Mouse (Mus musculus): ENCODE data around the gene Ccdc138. TPM values are rescaled to one million over a fixed set of nuclear protein-coding genes. Genes with fewer than 3 reads are reported as not detected.

The Ccdc138 gene
- polyA plus RNA-seq, 1 experiment from 2014 or later = 10.1 TPM

DNA sequence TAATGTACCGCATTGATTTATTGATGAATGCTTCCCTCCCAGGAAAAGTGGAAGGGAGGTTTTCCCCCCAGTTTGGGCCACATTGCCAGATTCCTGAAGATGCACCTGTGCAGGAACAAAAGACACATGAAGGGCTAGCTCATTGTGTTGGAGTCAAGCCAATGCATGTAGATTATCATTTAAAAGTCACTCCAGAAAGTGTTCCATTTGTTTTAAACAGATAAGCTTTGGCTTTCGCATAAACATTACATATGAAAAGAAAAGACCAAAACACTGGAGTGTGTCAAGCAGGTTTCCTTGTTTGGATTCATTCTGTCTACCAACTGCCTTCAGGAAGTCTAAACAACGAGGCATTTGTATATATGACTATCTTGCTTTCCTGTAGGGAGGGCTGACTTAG is 96.7 kb downstream of the Ccdc138 start:
- Histone ChIP-seq H3K27me3 (no peaks in the 10 kb centered on the region), H3K4me1 (no peaks in the 10 kb centered on the region), H3K9me3 (no peaks in the 10 kb centered on the region), H3K9ac (no peak overlapping the region), H3K4me2 (no peak overlapping the region), H3K36me3 (no peaks in the 10 kb centered on the region), H3K4me3 (no peak overlapping the region), H3K27ac (no peak overlapping the region)
- WGBS = 62% methylated on average over 3 of the region's 3 CpGs
- ATAC-seq (ENCODE audit: borderline replicate concordance, extremely low read depth, low FRiP score, low TSS enrichment) = no peak

DNA sequence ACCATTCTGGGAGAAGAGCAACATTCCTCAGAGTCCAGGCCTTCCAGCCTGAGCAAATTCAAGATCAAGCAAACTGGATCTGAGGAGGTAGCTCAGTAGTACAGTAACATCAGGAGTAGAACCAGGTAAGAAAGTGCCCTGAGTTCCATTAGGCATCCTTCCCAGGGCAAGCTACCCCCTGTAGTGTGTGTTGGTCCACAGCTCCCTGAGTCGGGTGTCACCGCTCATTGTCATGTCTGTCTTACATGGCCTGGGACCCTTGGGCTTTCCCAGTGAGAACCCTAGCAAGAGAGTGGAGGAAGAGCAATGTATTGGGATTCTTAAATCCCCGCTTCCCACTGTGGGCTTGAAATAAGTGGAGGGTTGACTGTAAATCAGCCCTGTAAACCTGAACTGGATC is 97.4 kb downstream of the Ccdc138 start:
- Histone ChIP-seq H3K27ac (no peak overlapping the region), H3K9ac (no peak overlapping the region), H3K4me2 (no peak overlapping the region), H3K4me3 (no peak overlapping the region), H3K36me3 (no peaks in the 10 kb centered on the region), H3K9me3 (no peaks in the 10 kb centered on the region), H3K4me1 (no peaks in the 10 kb centered on the region), H3K27me3 (no peaks in the 10 kb centered on the region)
- WGBS = 91% methylated on average over 3 of the region's 3 CpGs
- no peak for ATAC-seq (ENCODE audit: borderline replicate concordance, extremely low read depth, low FRiP score, low TSS enrichment)

DNA sequence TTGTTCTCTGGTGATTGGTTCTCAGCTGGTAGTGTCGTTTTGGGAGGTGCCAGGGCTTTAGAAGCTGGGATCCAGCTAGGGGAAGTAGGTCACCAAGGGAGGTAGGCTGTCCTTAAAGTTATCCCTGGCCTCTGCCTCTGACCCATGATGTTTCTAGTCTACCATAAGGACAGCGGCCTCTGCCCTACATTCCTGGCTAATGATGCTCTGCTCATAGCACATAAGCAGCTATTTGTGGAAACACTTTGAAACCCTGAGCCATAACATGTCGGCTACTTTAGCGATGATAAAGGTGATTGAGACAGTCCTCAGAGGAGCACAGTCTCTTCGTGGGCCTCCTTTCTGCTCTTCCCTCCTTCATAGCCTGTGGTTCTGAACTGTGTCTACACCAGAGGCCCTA is 98.1 kb downstream of the Ccdc138 start:
- Histone ChIP-seq H3K4me3 (no peak overlapping the region), H3K27me3 (no peaks in the 10 kb centered on the region), H3K27ac (no peak overlapping the region), H3K4me2 (no peak overlapping the region), H3K9me3 (no peaks in the 10 kb centered on the region), H3K9ac (no peak overlapping the region), H3K36me3 (no peaks in the 10 kb centered on the region), H3K4me1 (no peaks in the 10 kb centered on the region)
- ATAC-seq (ENCODE audit: borderline replicate concordance, extremely low read depth, low FRiP score, low TSS enrichment) = no peak
- 64% methylated on average over 5 of the region's 5 CpGs for WGBS

DNA sequence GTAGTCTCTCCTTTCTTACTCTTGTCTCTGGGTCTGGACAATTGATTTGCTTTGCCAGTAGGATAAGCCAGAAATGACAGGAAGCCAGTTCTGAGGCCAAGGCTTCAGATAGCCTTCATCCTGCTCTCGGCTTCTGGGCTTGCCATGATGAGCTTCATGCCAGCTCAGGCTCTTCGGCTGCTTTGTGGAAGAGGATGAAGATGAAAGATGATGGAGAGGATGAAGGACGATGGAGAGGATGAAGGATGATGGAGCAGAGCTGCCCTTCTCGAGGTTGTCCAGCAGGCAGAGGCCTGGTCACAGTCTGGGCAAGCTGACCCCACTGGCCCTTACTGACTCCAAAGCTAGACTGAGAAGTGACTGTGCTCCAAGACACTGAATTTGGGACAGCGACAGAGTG is 102.4 kb downstream of the Ccdc138 start:
- WGBS = 82% methylated on average over 5 of the region's 5 CpGs
- no peaks in the 10 kb centered on the region for H3K4me1 ChIP-seq
- H3K9ac ChIP-seq = no peak overlapping the region
- no peak overlapping the region for H3K4me2 ChIP-seq
- no peaks in the 10 kb centered on the region for H3K9me3 ChIP-seq
- H3K4me3 ChIP-seq = no peak overlapping the region
- no peaks in the 10 kb centered on the region for H3K27me3 ChIP-seq
- H3K36me3 ChIP-seq = no peaks in the 10 kb centered on the region
- H3K27ac ChIP-seq = no peak overlapping the region
- no peak for ATAC-seq (ENCODE audit: borderline replicate concordance, extremely low read depth, low FRiP score, low TSS enrichment)

DNA sequence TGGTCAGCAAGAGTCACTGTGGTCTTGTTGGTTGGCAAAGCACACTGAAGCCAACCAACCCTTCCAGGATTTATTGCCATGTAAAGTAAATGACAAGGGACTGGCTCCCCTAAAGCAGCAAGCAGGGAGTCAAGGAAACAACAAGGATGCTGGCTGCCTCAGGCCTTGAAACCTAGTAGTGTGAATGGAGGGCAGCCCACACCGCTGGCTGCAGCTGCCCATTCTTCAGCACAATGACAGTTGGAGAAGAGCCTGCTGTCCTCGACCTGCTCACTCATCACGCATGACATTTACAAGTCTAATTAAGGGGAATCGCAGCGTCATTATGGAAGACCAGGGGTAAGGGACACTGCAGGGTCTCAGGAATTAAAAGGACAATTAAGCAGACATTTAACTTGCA is 103.2 kb downstream of the Ccdc138 start:
- Histone ChIP-seq H3K4me2 (no peak overlapping the region), H3K9ac (no peak overlapping the region), H3K4me3 (no peak overlapping the region), H3K27ac (no peak overlapping the region), H3K4me1 (no peaks in the 10 kb centered on the region), H3K9me3 (no peaks in the 10 kb centered on the region), H3K27me3 (no peaks in the 10 kb centered on the region), H3K36me3 (no peaks in the 10 kb centered on the region)
- WGBS = 29% methylated on average over 5 of the region's 5 CpGs
- no peak for ATAC-seq (ENCODE audit: borderline replicate concordance, extremely low read depth, low FRiP score, low TSS enrichment)

DNA sequence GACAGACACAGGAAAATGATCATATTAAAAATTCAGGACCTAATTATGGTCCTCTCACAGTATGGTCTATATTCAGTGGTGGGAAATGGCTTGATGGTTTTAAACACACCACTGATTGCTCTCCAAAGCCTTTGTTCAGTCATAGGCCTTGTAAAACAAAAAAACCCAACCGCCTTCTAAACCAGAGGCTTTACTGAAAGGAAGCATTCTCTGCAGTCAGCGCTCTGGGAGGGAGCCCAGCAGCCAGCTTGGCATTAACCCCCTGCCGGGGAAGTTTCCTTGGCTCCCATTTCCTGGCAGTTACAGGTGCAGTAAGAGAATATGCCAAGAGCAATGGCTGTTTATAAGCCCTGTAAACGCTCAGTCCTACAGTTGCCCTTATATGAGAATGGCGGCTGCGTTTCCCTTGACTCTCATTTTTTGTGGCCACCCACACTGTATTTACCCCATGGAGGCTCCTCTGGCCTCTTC is 103.7 kb downstream of the Ccdc138 start:
- Histone ChIP-seq H3K27ac (no peak overlapping the region), H3K9ac (no peak overlapping the region), H3K4me1 (no peaks in the 10 kb centered on the region), H3K4me2 (no peak overlapping the region), H3K36me3 (no peaks in the 10 kb centered on the region), H3K4me3 (no peak overlapping the region), H3K27me3 (no peaks in the 10 kb centered on the region), H3K9me3 (no peaks in the 10 kb centered on the region)
- ATAC-seq (ENCODE audit: borderline replicate concordance, extremely low read depth, low FRiP score, low TSS enrichment) = no peak
- WGBS = 48% methylated on average over 6 of the region's 6 CpGs

DNA sequence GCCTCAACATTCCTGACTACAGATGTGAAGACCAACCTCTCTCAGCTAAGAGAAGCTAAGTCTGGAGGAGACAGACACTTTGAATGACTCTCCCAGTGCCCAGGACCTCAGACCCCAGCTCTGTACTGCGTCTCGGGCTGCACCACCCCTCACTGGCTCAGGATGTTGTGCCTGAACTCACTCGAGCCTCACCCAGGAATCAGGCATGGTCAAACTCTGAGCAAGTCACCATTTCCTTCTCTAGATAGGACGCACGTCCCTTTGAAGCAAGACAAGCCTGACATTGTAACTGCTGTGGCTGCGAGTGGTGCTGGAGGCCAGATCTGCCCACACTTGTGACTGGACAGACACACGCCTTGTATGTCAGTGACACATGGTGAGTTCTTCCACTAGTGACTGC is 104.2 kb downstream of the Ccdc138 start:
- Histone ChIP-seq H3K9ac (no peak overlapping the region), H3K4me2 (no peak overlapping the region), H3K36me3 (no peaks in the 10 kb centered on the region), H3K4me1 (no peaks in the 10 kb centered on the region), H3K27me3 (no peaks in the 10 kb centered on the region), H3K9me3 (no peaks in the 10 kb centered on the region), H3K27ac (no peak overlapping the region), H3K4me3 (no peak overlapping the region)
- WGBS = 77% methylated on average over 7 of the region's 7 CpGs
- no peak for ATAC-seq (ENCODE audit: borderline replicate concordance, extremely low read depth, low FRiP score, low TSS enrichment)

DNA sequence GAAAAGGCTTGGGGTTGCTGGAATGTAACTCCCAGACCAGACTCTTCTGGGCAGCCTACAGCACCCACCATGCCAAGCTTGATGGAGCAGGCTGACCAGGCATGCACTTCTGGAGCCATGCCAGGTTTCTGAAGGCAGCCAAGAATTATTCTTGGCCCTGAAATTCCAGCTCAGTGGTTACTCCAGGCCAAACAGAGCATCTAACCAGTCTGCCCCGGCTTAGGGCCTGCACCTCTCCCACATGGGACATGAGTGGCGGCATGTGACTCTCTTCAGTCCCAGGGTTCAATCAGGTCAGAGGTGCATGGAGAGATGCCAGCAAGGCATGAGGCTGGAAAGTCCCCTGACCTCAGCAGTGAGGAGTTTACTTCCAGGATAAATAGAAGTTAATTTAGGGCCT is 107.0 kb downstream of the Ccdc138 start:
- no peak overlapping the region for H3K4me2 ChIP-seq
- no peaks in the 10 kb centered on the region for H3K4me1 ChIP-seq
- H3K9ac ChIP-seq = no peak overlapping the region
- no peak overlapping the region for H3K4me3 ChIP-seq
- no peaks in the 10 kb centered on the region for H3K36me3 ChIP-seq
- H3K27ac ChIP-seq = peak overlapping the region; percentile 13; the same call in 1 of the 2 replicates
- H3K27me3 ChIP-seq = no peaks in the 10 kb centered on the region
- peak; percentile 64 for ATAC-seq (ENCODE audit: borderline replicate concordance, extremely low read depth, low FRiP score, low TSS enrichment)
- WGBS = 52% methylated on average over 2 of the region's 2 CpGs
- no peaks in the 10 kb centered on the region for H3K9me3 ChIP-seq

DNA sequence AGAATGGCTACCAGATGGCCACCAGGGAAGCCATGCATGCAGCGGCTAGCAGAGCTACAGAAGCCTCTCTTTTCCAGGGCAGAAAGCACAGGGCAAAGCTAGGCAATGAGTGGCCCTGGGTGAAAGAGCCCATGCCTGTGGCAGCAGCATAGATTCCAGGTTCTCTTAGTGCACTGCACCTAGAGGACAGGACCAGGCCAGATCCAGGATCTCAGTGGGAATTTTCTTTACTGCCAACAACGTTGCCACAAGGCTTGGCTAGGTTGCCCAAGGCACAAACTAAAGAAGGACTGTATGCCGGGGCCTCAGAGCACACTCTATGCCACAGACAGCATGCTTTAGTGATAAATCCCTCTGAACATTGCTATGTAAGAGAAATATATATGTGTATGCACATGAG is 108.6 kb downstream of the Ccdc138 start:
- 82% methylated on average over 3 of the region's 3 CpGs for WGBS

DNA sequence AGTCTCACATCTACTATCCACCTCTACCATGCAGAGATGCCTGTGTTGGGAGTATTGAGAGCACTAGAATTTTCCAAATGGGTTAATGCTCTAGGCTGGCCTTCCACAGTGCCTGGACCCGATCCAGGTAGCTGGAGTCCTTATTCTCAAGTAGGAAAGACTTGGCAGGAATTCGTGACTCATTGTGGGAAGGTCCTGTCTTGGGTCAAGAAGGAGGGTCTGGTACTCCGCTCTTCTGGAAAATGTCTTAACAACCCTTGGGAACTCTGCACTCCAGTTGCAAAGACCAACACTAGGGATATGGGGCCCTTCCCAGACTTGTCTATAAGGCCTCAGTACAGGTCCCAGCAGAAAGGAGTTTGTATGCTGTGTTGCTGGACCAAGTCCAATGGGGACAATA is 111.1 kb downstream of the Ccdc138 start:
- Histone ChIP-seq H3K4me1 (no peaks in the 10 kb centered on the region), H3K27me3 (no peaks in the 10 kb centered on the region), H3K27ac (no peak overlapping the region), H3K36me3 (no peaks in the 10 kb centered on the region), H3K9me3 (no peaks in the 10 kb centered on the region), H3K4me2 (no peak overlapping the region), H3K9ac (no peak overlapping the region), H3K4me3 (no peak overlapping the region)
- WGBS = 56% methylated on average over 3 of the region's 3 CpGs
- no peak for ATAC-seq (ENCODE audit: borderline replicate concordance, extremely low read depth, low FRiP score, low TSS enrichment)

More for the DNA sequence above, 108.6 kb downstream of the Ccdc138 start:
- ATAC-seq (ENCODE audit: borderline replicate concordance, extremely low read depth, low FRiP score, low TSS enrichment) = no peak
- H3K4me2 ChIP-seq = no peak overlapping the region
- H3K4me3 ChIP-seq = no peak overlapping the region
- H3K27ac ChIP-seq = no peak overlapping the region
- no peaks in the 10 kb centered on the region for H3K4me1 ChIP-seq
- no peak overlapping the region for H3K9ac ChIP-seq
- H3K36me3 ChIP-seq = no peaks in the 10 kb centered on the region
- H3K27me3 ChIP-seq = no peaks in the 10 kb centered on the region
- no peaks in the 10 kb centered on the region for H3K9me3 ChIP-seq

DNA sequence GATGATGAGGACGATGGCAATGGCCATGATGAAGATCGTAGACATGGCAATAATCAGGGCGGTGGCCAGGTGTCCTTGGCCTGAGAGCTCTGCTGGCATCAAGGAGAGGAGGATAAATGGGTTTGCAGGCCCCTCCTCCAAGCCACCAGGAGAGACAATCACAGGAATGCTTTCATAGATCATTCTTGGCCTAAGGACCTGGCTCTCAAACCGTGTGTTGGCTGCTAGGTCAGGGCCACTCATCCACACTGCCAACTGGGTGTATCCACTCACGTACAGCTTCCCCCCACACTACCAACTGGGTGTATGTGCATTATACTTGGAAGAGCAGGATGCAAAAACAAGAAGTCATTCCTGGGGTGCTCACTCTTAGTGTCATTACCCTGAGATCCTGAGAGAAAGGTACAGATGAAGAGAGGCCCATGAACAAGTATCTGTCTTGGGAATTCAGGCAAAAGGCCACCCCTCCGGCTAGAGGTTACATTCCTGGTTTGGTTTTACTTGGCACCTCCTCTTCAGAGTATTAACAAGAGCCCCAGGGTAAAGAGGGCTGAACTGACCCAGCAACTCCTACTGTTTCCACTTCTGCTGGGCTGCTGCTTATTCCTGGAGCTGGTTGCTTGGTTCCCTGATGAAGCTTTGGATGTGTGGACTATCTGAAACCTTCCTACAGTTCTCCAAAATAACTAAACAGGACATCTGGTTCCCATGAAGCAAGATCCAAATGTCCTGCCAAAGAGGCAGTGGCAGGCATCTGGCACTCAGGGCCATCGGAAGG is 112.9 kb downstream of the Ccdc138 start:
- Histone ChIP-seq H3K4me3 (no peak overlapping the region), H3K36me3 (no peaks in the 10 kb centered on the region), H3K9me3 (no peaks in the 10 kb centered on the region), H3K9ac (no peak overlapping the region), H3K4me1 (no peaks in the 10 kb centered on the region), H3K4me2 (no peak overlapping the region), H3K27me3 (no peaks in the 10 kb centered on the region), H3K27ac (no peak overlapping the region)
- ATAC-seq (ENCODE audit: borderline replicate concordance, extremely low read depth, low FRiP score, low TSS enrichment) = no peak
- WGBS = 82% methylated on average over 7 of the region's 7 CpGs

DNA sequence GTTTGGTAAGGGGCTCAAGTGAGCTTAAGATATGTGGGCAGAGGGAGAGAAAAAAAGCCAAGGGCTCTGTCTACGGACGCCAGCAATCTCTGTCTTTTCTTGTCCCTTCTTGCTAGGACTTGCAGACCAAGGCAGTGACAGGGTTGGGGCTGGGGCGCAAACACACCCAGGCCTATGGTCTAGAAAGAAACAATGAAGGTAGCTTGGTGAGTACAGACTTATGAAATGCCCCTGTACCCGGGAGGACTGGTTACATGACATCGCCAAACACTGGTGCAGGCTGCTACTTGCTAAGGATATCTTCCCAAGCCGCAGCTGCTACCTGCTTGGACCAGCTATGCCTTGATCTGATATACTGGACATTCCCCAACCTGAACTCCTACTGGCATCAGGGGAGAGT is 116.9 kb downstream of the Ccdc138 start:
- no peaks in the 10 kb centered on the region for H3K27me3 ChIP-seq
- H3K36me3 ChIP-seq = no peaks in the 10 kb centered on the region
- no peak overlapping the region for H3K9ac ChIP-seq
- WGBS = 85% methylated on average over 6 of the region's 6 CpGs
- no peak overlapping the region for H3K4me3 ChIP-seq
- no peak overlapping the region for H3K4me2 ChIP-seq
- no peaks in the 10 kb centered on the region for H3K4me1 ChIP-seq
- H3K9me3 ChIP-seq = no peaks in the 10 kb centered on the region
- ATAC-seq (ENCODE audit: borderline replicate concordance, extremely low read depth, low FRiP score, low TSS enrichment) = no peak
- H3K27ac ChIP-seq = no peak overlapping the region

DNA sequence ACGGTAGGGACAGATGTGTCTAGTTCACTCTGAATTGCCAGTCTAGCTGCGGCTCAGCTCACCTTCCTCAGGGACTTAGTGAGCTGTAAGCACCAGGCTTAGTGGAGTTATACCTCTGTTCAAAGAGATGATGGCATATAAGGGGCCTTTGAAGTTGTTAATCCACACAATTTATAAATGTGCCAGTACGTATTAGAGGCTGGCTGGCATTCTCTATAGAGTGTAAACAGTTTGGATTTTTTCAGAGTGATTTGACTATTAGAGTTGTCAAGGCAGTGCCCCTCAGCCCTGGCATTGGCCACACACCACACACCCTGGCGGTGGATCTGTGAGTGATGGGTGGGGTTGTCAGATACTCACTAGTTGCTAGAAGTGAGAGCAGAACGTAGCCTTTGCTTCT is 118.8 kb downstream of the Ccdc138 start:
- Histone ChIP-seq H3K4me3 (no peak overlapping the region), H3K9me3 (no peaks in the 10 kb centered on the region), H3K27me3 (no peaks in the 10 kb centered on the region), H3K27ac (no peak overlapping the region), H3K4me2 (no peak overlapping the region), H3K4me1 (no peaks in the 10 kb centered on the region), H3K36me3 (no peaks in the 10 kb centered on the region), H3K9ac (no peak overlapping the region)
- 71% methylated on average over 5 of the region's 5 CpGs for WGBS
- no peak for ATAC-seq (ENCODE audit: borderline replicate concordance, extremely low read depth, low FRiP score, low TSS enrichment)

Data from lung, embryonic 15.5 days (tissue).